Mouse (Mus musculus) small intestine, adult 2 months (tissue): Measurements from ENCODE around the gene Pik3r5.

ENCODE experiments used
- CTCF ChIP-seq: fragments of 200-500 bp; IDR thresholded peaks from 2 replicates; pipeline ENCODE4 v1.5.1; 2012; ENCODE audit warnings: low read depth, mild to moderate bottlenecking, control low read depth, inconsistent platforms, low read length, moderate library complexity, mixed read lengths; ENCODE audit not compliant: insufficient replicate concordance, insufficient read length; ENCODE audit errors: extremely low read depth
- POLR2A ChIP-seq: fragments of 200-500 bp; IDR thresholded peaks from 2 replicates; pipeline ENCODE4 v1.6.1; 2012; ENCODE audit warnings: low read depth, mild to moderate bottlenecking, control low read depth, inconsistent platforms, low read length, moderate library complexity

- TF ChIP-seq CTCF (no peak), POLR2A (no peak)
Measured at GRCm38 (mm10) chr11:68462716-68463115, 30.8 kb downstream of the Pik3r5 start.
